Comparison of ENCODE assay signal across 8 mouse cellular contexts in genomic region chr11:61266551-61267533, GRCm38 (mm10). TPM values are rescaled to one million over a fixed set of nuclear protein-coding genes. Genes with fewer than 3 reads are reported as not detected.
DNase-seq lines count a peak whose midpoint lies in the region; ATAC-seq and TF ChIP-seq lines count a peak whose summit lies in the region.

TSS of gene Aldh3a2 (minus strand) at chr11:61267464.

- peak; percentile 98 for ATAC-seq in Patski
- peak; percentile 99 for ATAC-seq in hindbrain, embryonic 14.5 days (ENCODE audit: low FRiP score)

- peak; percentile 71 for DNase-seq in Patski (ENCODE audit: low read depth, low spot score)
- peak; percentile 97 to 98 for DNase-seq in cerebellum, postnatal 14 days
- DNase-seq in frontal cortex, postnatal 25 days (ENCODE audit: low spot score in 2 of 2), result peak; percentile 86 to 88
- peak; percentile 93 for DNase-seq in hindbrain, embryonic 14.5 days (ENCODE audit: low spot score)
- DNase-seq in layer of hippocampus, postnatal 36 days, result peak; percentile 90 to 92
- DNase-seq in lung, postnatal 36 days, result peak; percentile 98
- DNase-seq in retina, postnatal 1 day, result peak; percentile 96
- peak; percentile 93 to 98 for DNase-seq in urinary bladder, adult 18-20 months (ENCODE audit: low spot score in 2 of 2)

- H3K27ac ChIP-seq in hindbrain, embryonic 14.5 days, result peak within 1 kb of the TSS; percentile 94

- peaks cover 10% of the 10 kb centered on the region for H3K4me1 ChIP-seq in hindbrain, embryonic 14.5 days (replicated peaks; ENCODE audit: control insufficient read depth, insufficient read depth, low read length)

- H3K9me3 ChIP-seq in hindbrain, embryonic 14.5 days (ENCODE audit: control insufficient read depth, low read length), result no peaks in the 10 kb centered on the region

- in situ Hi-C loops in Patski (cut with MboI; ENCODE audit: low pct_unique_long_range_greater_than_20kb), result no loop called here

- no peak for TF ChIP-seq CTCF in Patski (IDR thresholded peaks at IDR 0.05)

- H3K4me3 ChIP-seq in hindbrain, embryonic 14.5 days (replicated peaks; ENCODE audit: low read length), result peak within 1 kb of the TSS; percentile 56

- POLR2A ChIA-PET in Patski (lab: Charles Lee), result interaction anchor here (0.5 kb wide), 1 partner anchor 120 kb away, joined by 3 read pairs; no protein-coding TSS in a partner anchor

- peak within 1 kb of the TSS; percentile 81 for H3K9ac ChIP-seq in hindbrain, embryonic 14.5 days

- WGBS in hindbrain, embryonic 14.5 days, result under 1% methylated on average over 58 of the region's 58 CpGs

- H3K4me2 ChIP-seq in hindbrain, embryonic 14.5 days (replicated peaks), result peak within 1 kb of the TSS; percentile 74

- CTCF ChIA-PET in Patski (lab: Charles Lee), result no interaction called here

- H3K27me3 ChIP-seq in Patski, result no peaks in the 10 kb centered on the region
- no peaks in the 10 kb centered on the region for H3K27me3 ChIP-seq in hindbrain, embryonic 14.5 days (ENCODE audit: control insufficient read depth, insufficient read depth, low read length)

- H3K36me3 ChIP-seq in hindbrain, embryonic 14.5 days (replicated peaks; ENCODE audit: control insufficient read depth, insufficient read depth), result peaks cover 15% of the 10 kb centered on the region

RNA-seq across cellular contexts. Expression of gene Aldh3a2, which starts in this region (rescaled TPM):
- polyA plus RNA-seq in Patski (2021), result 49.7 TPM
- 28.0 and 37.3 TPM in 2 replicates for polyA plus RNA-seq in hindbrain, embryonic 14.5 days (2014; fragmentation: Nextera tagmentation; extraction: Ambion mirVana)
- total RNA-seq in layer of hippocampus, postnatal 36 days (2021), result 10 to 100 TPM; 57.8 to 60.8 TPM

Comparison
In these comparisons a context has a peak if more than half of its experiments do, and no peak if none do; other contexts are left out.
1. Peak in every context shown above with its lines: DNase-seq, ATAC-seq, H3K4me3 ChIP-seq and H3K27ac ChIP-seq.